Mouse (Mus musculus) ovary, postnatal 14 days (tissue): ENCODE data around the gene Gm17660.
"Not testable (repeated sequence)": the region's sequence is repeated elsewhere in the genome, so short reads cannot be mapped to it uniquely, and the experiment has no call there.

Source experiments
- DNase-seq: peaks from one replicate; pipeline ENCODE4 v3.0.0; 2022; ENCODE audit warnings: low spot score

The Gm17660 gene

DNA sequence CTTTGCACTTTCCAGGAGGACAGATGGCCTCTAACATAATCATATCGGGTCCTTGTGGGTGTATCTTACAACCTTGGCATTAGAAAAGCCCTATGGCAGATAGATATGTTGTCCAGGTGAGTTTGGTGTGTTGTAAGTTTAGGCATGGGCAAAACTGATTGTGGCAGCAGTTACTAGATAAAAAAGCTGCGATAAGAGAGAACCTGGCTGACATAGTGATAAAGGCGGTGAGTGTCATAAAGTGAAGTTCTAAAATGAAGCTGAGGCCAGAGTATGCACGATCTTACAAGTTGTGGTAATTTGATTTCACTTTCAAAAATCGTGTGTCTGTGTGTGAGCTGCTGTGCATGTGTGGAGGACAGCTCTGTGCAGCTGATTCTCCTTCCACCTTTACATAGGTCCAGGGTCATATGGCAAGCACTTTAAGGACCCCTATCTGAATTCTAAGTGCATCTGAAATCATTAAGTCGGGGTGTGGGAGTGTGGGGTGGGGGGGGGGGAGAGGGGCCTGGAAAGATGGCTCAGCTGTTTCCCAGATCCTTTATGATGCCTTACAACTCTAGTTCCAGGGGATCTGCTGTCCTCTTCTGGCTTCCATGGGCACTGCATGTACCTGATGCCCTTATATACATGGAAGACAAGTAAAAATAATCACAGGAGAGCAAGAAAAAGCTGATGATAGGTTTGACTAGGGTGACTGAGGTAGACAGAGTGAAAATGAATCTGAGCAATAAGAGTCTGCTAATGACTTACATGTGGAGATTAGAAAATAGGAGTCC lies 38.1 kb downstream of the Gm17660 start:
- no peak for DNase-seq

DNA sequence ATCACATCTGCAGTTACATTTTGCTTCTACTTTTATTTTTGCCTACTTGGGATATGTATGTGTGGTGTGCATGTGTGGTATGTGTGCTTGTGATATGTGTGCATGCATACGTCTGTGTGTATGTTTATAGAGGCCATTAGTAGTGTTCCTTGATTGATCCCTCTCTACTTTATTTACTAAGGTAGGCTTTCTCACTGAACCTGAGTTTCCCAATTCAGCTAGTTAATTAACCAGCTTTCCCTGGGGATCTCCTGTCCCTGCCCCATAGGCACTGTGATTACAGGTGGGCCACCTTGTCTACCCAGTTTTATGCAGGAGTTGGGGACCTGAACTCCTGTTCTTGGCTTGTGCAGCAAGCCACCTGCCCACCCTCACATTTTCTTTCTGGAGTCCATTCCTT lies 40.7 kb downstream of the Gm17660 start:
- DNase-seq: no peak

DNA sequence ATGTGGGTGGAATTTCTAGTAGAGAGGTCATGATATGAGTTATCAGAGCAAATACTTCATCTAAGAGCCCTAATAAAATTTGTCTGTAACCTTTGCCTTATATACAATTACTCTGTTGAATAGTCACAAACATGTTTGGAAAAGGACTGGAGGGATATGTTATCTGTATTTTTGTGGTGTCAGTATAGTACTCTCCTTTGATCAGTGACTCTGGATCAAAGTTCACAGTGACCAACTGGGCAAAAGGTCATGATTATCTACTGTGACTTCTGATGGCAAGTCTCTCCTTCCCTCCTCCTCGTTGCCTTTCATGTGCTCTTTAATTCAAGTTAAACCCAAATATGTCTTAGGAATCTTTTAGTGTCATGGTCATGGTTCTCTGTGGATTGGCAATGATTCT lies 41.6 kb downstream of the Gm17660 start:
- DNase-seq: no peak

DNA sequence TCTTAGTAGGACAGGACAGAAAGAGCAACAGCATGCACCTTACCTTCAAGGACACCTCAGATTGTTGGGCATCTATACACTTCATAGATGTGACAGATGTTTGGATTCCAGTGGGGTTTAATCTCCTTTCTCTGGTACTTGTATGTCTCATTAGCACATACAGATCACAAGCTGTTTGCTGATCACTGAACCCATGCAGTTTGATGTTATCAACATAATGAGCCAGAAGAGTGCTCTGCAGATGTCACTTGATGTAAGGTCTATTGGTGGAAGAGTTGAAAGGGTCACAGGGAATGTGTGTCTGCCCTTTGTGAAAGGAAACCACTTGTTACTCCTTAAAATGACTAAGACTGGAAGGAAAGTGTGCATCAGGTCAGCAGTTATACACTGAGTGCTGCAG lies 42.3 kb downstream of the Gm17660 start:
- DNase-seq: no peak

DNA sequence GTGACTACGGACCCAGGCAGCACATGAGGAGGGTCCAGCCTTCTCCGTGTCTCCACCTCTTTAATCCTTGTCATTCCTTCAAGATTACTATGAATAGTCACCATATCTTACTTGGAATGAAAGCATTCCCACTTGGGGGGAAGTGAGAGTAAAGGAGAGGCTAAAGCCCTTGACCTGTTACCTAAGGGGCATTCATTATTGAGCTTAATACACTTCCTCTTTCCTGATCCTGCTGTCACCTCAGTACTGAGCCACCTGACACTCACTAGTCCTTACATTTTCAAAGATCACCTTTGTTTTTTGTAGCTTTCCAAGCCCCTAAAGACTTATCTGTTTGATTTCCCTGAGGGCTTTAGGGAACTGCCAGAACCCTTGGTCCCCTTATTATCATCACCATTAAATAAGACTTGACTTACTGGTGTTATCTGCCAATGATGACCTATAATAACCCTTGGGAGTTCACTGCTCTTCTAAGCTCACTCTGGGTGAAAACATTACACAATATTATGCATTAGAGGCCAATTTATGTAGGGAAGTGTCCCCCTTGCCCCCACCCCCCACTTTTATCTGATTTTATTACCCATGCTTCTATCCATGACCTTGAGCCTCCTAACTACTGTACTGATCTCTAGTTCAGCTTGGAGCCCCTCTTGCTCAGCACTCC lies 44.8 kb downstream of the Gm17660 start:
- no peak for DNase-seq

DNA sequence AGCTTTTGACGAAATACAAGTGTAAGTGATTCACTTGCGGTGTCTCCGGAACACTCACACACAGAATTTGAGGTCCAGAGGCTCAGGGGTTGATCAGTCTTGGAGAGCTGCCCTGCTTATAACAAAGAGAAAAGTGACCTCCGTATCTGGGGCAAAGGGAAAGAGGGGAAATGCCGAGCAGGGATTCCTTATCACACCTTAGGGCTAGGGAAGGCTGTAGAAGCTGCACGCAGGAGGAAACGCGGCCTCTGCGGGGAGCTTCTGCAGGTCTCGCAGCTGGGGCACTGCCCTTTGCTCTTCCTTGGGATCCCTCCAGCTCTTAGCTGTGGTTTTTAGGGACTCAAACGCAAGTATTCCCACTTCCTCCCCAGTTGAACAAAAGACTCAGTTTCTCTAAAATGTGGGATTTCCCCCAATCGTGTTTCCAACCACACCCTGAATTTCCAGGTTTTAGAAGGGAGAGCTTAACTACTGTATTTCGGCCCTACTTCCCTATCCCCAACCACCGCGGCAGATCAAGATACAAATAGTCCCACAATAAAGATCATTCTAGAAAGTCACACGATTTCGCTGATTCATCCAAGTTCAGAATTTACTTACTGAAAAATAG lies 52.1 kb downstream of the Gm17660 start:
- DNase-seq: no peak

DNA sequence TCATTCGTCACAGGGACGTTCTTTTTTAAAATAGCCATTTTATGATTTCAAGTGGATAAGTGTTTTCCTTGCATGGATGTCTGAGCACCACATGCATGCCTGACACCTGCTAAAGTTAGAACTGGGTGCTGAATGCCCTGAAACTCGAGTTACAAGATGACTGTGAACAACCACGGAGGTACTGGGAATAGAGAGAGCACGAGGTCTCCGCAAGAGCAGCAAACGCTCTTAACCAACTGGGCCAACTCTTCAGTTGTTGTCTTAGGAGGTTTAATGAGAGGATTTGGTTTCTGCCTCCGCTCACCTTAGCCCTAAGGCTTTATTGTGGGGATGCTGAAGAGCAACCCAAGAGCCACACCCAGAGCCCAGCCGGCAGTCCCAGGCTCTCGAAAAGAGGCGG lies 52.6 kb downstream of the Gm17660 start:
- no peak for DNase-seq

DNA sequence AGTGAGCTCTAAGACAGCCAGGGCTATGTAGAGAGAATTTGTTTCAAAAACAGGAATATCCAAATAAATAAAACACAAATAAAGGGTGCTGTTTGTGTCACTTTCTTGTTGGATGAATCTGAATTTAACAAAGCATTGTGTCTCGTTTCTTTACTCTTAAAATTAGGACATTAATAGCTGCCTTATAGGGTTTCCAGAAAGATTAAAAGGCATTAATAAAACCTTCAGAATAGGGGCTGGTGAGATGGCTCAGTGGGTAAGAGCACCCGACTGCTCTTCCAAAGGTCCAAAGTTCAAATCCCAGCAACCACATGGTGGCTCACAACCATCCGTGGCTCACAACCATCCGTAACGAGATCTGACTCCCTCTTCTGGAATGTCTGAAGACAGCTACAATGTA lies 53.2 kb downstream of the Gm17660 start:
- DNase-seq: not testable (repeated sequence)

DNA sequence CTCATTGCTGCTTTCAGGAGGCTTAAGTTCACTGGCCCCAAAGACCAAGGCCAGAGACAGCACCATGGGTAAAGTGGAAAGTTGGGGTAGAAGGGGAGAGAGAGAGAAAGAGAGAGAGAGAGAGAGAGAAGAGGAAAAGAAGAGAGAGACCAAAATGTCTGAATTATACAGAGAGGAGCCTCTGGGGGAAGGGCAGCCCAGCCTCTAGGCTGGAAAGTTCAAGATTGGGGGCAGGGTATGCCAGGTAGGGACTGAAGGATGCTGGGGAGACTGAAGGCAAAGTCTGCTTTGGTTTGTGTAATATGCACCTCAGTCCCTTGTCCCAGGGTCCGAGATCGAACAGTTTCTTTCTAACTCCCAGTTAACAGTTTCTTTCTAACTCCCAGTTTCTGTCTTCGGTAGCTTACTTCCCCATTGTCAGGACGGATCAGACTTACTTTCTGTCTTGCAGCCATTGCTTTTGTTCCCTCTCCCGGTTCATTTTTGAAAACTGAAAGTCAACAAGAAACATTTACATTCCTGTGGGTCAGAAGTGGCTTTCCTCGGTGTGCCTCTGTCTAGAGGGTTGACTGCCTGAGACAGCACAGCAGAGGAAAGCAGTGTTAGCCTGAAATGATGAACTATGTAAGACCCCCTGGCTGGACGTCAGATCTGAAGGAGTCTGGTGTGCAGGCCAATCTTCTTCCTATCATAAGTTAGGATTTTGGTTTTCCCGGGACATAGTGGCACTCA lies 54.0 kb downstream of the Gm17660 start:
- no peak for DNase-seq

DNA sequence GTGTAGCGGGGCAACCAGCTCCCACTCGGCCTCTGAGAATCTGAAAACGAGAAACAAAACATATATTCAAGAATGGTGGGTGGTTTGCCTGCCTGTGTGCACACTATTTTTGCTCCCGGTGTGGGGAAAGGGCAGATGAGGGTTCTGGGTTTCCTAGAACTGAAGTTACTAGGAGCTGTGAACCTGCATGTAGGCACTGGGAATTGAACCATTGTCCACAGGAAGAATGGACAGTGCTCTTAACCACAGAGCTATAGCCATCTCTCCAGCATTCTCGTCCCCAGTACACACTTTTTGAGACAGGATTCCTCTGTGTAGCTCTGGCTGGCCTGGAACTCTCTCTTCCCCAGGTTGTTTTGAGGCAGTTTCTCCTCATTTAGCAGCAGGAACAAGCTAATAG lies 54.9 kb downstream of the Gm17660 start:
- DNase-seq: no peak

DNA sequence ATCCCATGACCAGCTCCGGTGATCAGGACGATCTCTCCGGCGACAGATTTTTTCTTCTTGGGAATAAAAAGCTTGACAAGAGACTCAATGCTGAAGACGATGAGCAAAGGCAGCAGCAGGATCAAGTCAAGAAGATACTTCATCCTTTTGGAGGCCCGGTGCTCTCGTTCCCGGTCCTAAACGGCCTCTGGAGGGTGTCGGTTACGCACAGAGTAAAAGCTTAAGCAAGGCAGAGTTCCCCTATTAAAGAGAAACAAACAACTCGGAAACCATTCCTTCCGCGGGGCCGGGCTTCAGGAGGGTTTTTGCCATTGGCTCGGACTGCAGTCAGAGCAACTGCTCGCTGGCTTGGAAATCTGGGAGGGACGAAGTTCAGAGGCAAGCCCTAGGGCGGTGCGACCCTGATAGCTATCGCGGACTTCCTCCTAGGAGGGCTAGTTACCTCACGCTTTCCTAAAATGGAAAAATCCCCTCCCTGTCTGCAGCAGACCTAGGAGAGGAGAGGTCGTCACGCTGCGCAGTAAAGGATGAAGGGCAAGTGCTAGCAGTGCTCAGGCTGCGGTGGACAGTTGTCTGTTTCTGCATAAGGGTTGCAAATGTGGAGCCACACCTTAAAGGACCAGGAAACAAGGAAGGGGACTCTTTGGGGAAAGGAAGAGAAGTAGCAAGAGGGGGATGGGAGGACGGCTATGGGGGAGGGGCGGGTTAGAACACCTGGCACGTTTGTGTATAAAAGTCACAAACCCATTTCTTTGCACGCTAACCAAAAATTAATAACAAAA lies 55.6 kb downstream of the Gm17660 start, which contains the start of gene Hsd17b11:
Hsd17b11 (minus strand) TSS at position 323 of the 782 bp plus-strand sequence.
- peak; percentile 71 for DNase-seq
